Mouse (Mus musculus) olfactory bulb, adult 2 months (tissue): ENCODE measurements around the gene Uggt1. TPM values are rescaled to one million over a fixed set of nuclear protein-coding genes. Genes with fewer than 3 reads are reported as not detected.

Experiments used
- H3K27ac ChIP-seq: fragments of 200-500 bp; 2 replicates; pipeline ENCODE4 v1.5.1; 2012; ENCODE audit warnings: low read depth, low read length; ENCODE audit not compliant: insufficient read depth
- H3K4me1 ChIP-seq: fragments of 200-500 bp; 2 replicates; pipeline ENCODE4 v1.6.1; 2012; ENCODE audit warnings: low read length; ENCODE audit not compliant: control insufficient read depth, insufficient read depth
- H3K4me3 ChIP-seq: fragments of 200-500 bp; 2 replicates; pipeline ENCODE4 v1.5.1; 2012; ENCODE audit warnings: mild to moderate bottlenecking, low read depth, low read length, moderate library complexity; ENCODE audit not compliant: insufficient read depth
- CTCF ChIP-seq: fragments of 200-500 bp; IDR thresholded peaks from 2 replicates; pipeline ENCODE4 v1.5.1; 2012; ENCODE audit warnings: low read depth, mild to moderate bottlenecking, low read length, moderate library complexity; ENCODE audit not compliant: insufficient read depth
- POLR2A ChIP-seq: fragments of 200-500 bp; IDR thresholded peaks from 2 replicates; pipeline ENCODE4 v1.6.1; 2012; ENCODE audit warnings: mild to moderate bottlenecking, low read depth, low read length, moderate library complexity; ENCODE audit not compliant: insufficient read depth
- WGBS: fragments of 180-500 bp; shearing (Covaris S2); methylation state at CpG from one replicate; pipeline ENCODE4 v1.1.7; 2018; 5-methylcytosine and 5-hydroxymethylcytosine counted together
- polyA plus RNA-seq: library from polyadenylated mRNA; stranded (reverse); fragments of >200 nt; gene quantifications from 2 replicates; pipeline ENCODE4 v1.2.4, GENCODE M21; 2012; ENCODE audit warnings: low replicate concordance; ENCODE audit not compliant: missing spikeins, insufficient read depth, insufficient read length

Uggt1 gene
- polyA plus RNA-seq, 1 experiment = not detected

DNA sequence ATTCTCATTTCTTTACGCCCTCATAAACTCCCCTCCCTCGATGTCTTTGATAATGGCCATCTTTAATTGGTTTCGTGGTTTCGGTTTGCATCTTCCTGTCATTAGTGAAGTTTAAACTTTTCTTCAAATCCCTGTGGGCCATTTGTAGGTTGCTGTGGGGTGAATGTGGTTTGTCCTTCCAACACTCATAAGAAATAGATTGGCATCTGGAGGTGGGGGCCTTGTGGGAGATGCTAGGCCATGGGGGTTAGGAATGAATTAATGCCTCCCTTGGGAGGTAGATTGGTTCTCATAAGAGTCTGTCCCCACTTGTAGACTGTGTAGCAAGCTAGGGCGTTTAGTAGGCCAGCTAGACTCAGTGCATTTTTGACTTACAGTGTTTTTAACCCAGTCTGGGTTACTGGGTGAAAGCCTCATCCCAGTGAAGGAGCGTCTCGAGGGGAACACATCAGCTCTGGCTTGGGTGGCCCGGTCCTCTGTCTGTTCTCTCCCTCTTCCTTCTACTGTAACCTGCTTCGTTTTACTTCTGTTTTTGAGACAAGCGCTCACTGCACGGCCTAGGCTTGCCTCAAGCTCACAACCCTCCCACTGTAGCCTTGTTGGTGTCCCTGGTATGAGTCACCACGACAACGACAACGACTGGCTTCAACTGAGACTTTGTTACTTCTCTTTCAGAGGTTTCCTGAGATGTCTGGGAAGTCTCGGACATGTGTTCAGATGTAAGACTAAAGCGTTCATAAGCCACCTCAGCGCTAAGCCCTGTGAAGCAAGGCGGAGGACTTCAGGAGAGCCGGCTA is 17.4 kb upstream of the Uggt1 start:
- TF ChIP-seq CTCF (no peak), POLR2A (no peak)
- Histone ChIP-seq H3K4me1 (no peaks in the 10 kb centered on the region; the same call in 1 of the 2 replicates), H3K4me3 (no peak overlapping the region), H3K27ac (no peak overlapping the region)
- WGBS = 70% methylated on average over 19 of the region's 19 CpGs

DNA sequence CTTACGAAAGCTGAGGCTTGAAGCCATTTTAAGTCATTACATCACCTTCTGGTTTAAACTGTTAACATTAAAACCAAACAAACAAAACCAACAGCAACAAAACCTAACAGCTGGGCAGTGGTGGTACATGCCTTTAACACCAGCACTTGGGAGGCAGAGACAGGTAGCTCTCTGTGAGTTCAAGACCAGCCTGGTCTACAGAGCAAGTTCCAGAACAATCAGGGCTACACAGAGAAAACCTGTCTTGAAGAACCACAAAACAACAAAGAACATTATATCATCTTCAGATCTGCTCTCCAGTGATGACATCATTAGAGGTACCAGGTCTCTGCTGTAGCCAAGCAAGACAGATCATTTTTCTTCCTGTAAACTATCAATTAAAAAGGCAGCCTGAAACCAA is 15.9 kb upstream of the Uggt1 start:
- Histone ChIP-seq H3K4me3 (no peak overlapping the region), H3K27ac (no peak overlapping the region), H3K4me1 (no peaks in the 10 kb centered on the region; the same call in 1 of the 2 replicates)
- WGBS = 100% methylated on average over 1 of the region's 1 CpGs
- TF ChIP-seq CTCF (no peak), POLR2A (no peak)

- no peak overlapping the region for H3K4me3 ChIP-seq
- WGBS = 87% methylated on average over 2 of the region's 2 CpGs
- TF ChIP-seq CTCF (no peak), POLR2A (no peak)
- peaks cover 6% of the 10 kb centered on the region; the same call in 1 of the 2 replicates for H3K4me1 ChIP-seq
- H3K27ac ChIP-seq = no peak overlapping the region
These were observed 14.8 kb upstream of the Uggt1 start for GRCm38 (mm10) chr1:36259281-36259680.

DNA sequence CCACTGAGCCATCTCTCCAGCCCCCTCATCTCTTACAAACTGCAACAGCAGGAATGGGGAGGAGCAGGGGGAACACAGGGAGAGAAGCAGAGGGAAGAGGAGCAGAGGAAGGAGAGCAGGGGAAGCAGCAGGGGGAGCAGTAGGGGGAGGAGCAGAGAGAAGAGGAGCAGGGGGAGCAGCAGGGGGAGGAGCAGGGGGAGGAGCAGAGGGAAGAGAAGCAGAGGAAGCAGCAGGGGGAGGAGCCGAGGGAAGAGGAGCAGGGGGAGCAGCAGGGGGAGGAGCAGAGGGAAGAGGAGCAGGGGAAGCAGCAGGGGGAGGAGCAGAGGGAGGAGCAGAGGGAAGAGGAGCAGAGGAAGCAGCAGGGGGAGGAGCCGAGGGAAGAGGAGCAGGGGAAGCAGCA is 14.1 kb upstream of the Uggt1 start:
- TF ChIP-seq POLR2A (no peak), CTCF (no peak)
- Histone ChIP-seq H3K4me3 (no peak overlapping the region), H3K4me1 (peaks cover 6% of the 10 kb centered on the region; the same call in 1 of the 2 replicates), H3K27ac (no peak overlapping the region)
- 49% methylated on average over 2 of the region's 2 CpGs for WGBS

DNA sequence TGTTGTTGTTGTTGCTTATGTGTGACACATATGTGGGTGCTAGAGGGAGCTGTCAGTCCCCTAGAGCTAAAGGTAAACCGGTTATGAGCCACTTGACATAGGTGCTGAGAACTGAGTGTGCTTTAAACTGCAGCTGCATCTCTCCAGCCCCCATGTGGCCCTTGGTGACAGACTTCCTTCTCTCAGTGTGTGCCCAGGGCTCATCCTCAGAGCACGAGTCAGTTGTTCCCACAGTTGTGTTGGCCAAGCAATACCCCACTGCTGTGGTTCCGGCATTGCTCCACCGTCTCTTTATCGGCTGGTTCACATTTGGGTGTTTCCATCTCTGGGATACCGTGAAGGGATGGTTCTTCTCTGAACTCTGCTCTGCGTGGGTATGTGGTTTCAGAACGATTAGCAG is 12.8 kb upstream of the Uggt1 start:
- no peak overlapping the region for H3K4me3 ChIP-seq
- TF ChIP-seq POLR2A = no peak
- TF ChIP-seq CTCF = no peak
- H3K27ac ChIP-seq = no peak overlapping the region
- 93% methylated on average over 8 of the region's 8 CpGs for WGBS
- H3K4me1 ChIP-seq = peaks cover 6% of the 10 kb centered on the region; the same call in 1 of the 2 replicates

- 39% methylated on average over 20 of the region's 20 CpGs for whole genome bisulfite sequencing
- no peak overlapping the region for H3K4me3 ChIP-seq
- H3K4me1 ChIP-seq = peaks cover 6% of the 10 kb centered on the region; the same call in 1 of the 2 replicates
- H3K27ac ChIP-seq = no peak overlapping the region
- TF ChIP-seq CTCF (no peak), POLR2A (no peak)
These were observed 11.5 kb upstream of the Uggt1 start for GRCm38 (mm10) chr1:36255871-36256640.

DNA sequence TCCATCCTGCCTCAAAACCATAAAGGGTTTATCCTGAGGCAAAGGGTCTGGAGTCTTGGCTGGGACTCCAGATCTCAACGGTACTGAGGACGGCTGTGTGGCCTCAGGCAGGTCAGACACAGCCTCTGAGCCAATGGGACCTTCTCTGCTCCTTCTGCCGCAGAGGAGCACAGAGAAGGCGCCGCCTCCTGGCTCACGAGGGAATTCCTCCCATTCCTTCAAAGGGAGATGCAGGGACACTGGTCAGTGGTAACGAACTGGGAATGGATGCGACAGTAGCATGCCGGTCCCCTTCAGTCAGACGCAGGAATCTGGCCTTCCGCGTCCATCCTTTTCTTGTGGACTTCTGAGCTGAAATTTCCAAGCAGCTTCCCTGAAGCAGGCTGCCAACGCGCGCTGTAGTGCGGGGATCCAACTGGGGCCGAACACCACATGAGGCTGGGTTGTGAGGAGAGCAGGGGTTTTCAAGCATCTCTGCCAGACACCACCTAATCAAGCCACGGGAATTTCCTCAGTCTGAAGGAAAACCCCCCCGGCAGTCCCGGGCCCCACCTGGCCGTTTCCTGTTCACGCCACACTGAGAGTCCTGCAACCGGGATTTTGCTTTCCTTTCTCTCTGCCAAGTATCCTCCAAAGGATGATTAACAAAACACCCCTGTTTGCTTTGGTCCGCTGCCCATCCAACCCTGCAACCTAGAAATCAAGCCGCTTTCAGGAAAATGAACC is 10.3 kb upstream of the Uggt1 start:
- H3K27ac ChIP-seq = no peak overlapping the region
- H3K4me1 ChIP-seq = peaks cover 6% of the 10 kb centered on the region; the same call in 1 of the 2 replicates
- H3K4me3 ChIP-seq = no peak overlapping the region
- TF ChIP-seq POLR2A = no peak
- TF ChIP-seq CTCF = peak; percentile 44; the same call in 1 of the 2 replicates
- 16% methylated on average over 25 of the region's 25 CpGs for WGBS

GRCm38 (mm10) chr1:36252791-36253190 is 8.3 kb upstream of the Uggt1 start:
- H3K4me3 ChIP-seq = no peak overlapping the region
- WGBS = 3% methylated on average over 6 of the region's 6 CpGs
- TF ChIP-seq POLR2A (no peak), CTCF (no peak)
- peaks cover 6% of the 10 kb centered on the region; the same call in 1 of the 2 replicates for H3K4me1 ChIP-seq
- H3K27ac ChIP-seq = no peak overlapping the region
